Mouse (Mus musculus) heart, postnatal 0 days (tissue): ENCODE measurements around the gene Pcare. TPM values are rescaled to one million over a fixed set of nuclear protein-coding genes. Genes with fewer than 3 reads are reported as not detected.

Source experiments
- ATAC-seq: fragments of 200-750 bp; cut with Nextera tagmentation; 2 replicates; pipeline ENCODE4 v1.8.0; 2017; ENCODE audit warnings: low read depth, moderate number of reproducible peaks, moderate library complexity; ENCODE audit not compliant: insufficient read depth
- DNase-seq: peaks from one replicate; pipeline ENCODE4 v3.0.0-alpha.2; 2016; ENCODE audit warnings: low spot score
- H3K27ac ChIP-seq: fragments of 300-500 bp; sonication (generic); 2 replicates; pipeline ENCODE4 v1.5.1; 2014; ENCODE audit warnings: low read depth, mild to moderate bottlenecking
- H3K27me3 ChIP-seq: fragments of 300-500 bp; sonication (generic); 2 replicates; pipeline ENCODE4 v1.6.1; 2014; ENCODE audit warnings: low read length, mixed read lengths; ENCODE audit not compliant: control insufficient read depth, insufficient read depth
- H3K36me3 ChIP-seq: fragments of 300-500 bp; sonication (generic); replicated peaks from 2 replicates; pipeline ENCODE4 v1.6.1; 2014; ENCODE audit warnings: low read length, mixed read lengths; ENCODE audit not compliant: control insufficient read depth, insufficient read depth
- H3K4me1 ChIP-seq: fragments of 300-500 bp; sonication (generic); 2 replicates; pipeline ENCODE4 v1.6.1; 2014; ENCODE audit warnings: antibody characterized with exemption; ENCODE audit not compliant: control insufficient read depth, insufficient read depth
- H3K4me2 ChIP-seq: fragments of 300-500 bp; sonication (generic); 2 replicates; pipeline ENCODE4 v1.6.1; 2014; ENCODE audit warnings: low read depth, mild to moderate bottlenecking, low read length, moderate library complexity
- H3K4me3 ChIP-seq: fragments of 300-500 bp; sonication (generic); 2 replicates; pipeline ENCODE4 v1.5.1; 2014; ENCODE audit warnings: low read depth, low read length
- H3K9ac ChIP-seq: fragments of 300-500 bp; sonication (generic); replicated peaks from 2 replicates; pipeline ENCODE4 v1.6.1; 2014; ENCODE audit warnings: low read depth, low read length, mixed read lengths
- H3K9me3 ChIP-seq: fragments of 300-500 bp; sonication (generic); replicated peaks from 2 replicates; pipeline ENCODE4 v1.6.1; 2016; ENCODE audit warnings: low read length; ENCODE audit not compliant: control insufficient read depth
- CTCF ChIP-seq: IDR thresholded peaks from 2 replicates; pipeline ENCODE4 v1.5.1; 2016; ENCODE audit warnings: antibody characterized with exemption, control low read depth, low read depth
- EP300 ChIP-seq: IDR thresholded peaks from 2 replicates; pipeline ENCODE4 v1.6.1; 2016; ENCODE audit warnings: antibody characterized with exemption, low read depth
- WGBS: fragments of 180-500 bp; shearing (Covaris S2); extraction: QIAGEN DNeasy Blood & Tissue Kit; methylation state at CpG from one replicate; pipeline ENCODE4 v1.1.7; 2014; 5-methylcytosine and 5-hydroxymethylcytosine counted together
- polyA plus RNA-seq: library from polyadenylated mRNA; unstranded; fragments of >200 nt; fragmentation: Nextera tagmentation; extraction: Ambion mirVana; gene quantifications from 2 replicates; pipeline ENCODE4 v1.2.1, GENCODE M21; 2015
- total RNA-seq: library from RNA; depleted of rRNA; stranded (reverse); fragments of >200 nt; gene quantifications from 2 replicates; pipeline ENCODE4 v1.2.3, GENCODE M21; 2014; ENCODE audit warnings: low replicate concordance

The Pcare gene
- total and polyA plus RNA-seq, 2 experiments from 2014 or later = 0.03 TPM; not detected in 1

- Histone ChIP-seq H3K9me3 (0 out of 2 replicates have a peak, but pooled peaks cover 7% of the 10 kb centered on the region), H3K4me2 (no peak overlapping the region), H3K9ac (no peak overlapping the region), H3K27me3 (no peaks in the 10 kb centered on the region), H3K4me3 (no peak overlapping the region), H3K27ac (no peak overlapping the region), H3K4me1 (no peaks in the 10 kb centered on the region), H3K36me3 (no peaks in the 10 kb centered on the region)
- ATAC-seq = no peak
- no peak for DNase-seq
- TF ChIP-seq EP300 (no peak), CTCF (no peak)
- 67% methylated on average over 7 of the region's 7 CpGs for WGBS
Measured at GRCm38 (mm10) chr17:71760536-71760935, 7.8 kb upstream of the Pcare start.

- WGBS = 74% methylated on average over 9 of the region's 9 CpGs
- no peaks in the 10 kb centered on the region; the same call in 1 of the 2 replicates for H3K4me1 ChIP-seq
- H3K9me3 ChIP-seq = no peaks in the 10 kb centered on the region
- no peak overlapping the region for H3K4me3 ChIP-seq
- TF ChIP-seq CTCF (no peak), EP300 (no peak)
- no peaks in the 10 kb centered on the region for H3K27me3 ChIP-seq
- no peak overlapping the region for H3K9ac ChIP-seq
- no peaks in the 10 kb centered on the region for H3K36me3 ChIP-seq
- H3K27ac ChIP-seq = no peak overlapping the region
- ATAC-seq (no peak), DNase-seq (no peak)
- no peak overlapping the region for H3K4me2 ChIP-seq
Measured at GRCm38 (mm10) chr17:71749616-71750168, 3.0 kb downstream of the Pcare start.

- no peaks in the 10 kb centered on the region for H3K36me3 ChIP-seq
- no peak overlapping the region for H3K4me2 ChIP-seq
- H3K27me3 ChIP-seq = no peaks in the 10 kb centered on the region
- no peak overlapping the region for H3K9ac ChIP-seq
- DNase-seq (no peak), ATAC-seq (no peak)
- H3K4me1 ChIP-seq = no peaks in the 10 kb centered on the region
- H3K9me3 ChIP-seq = no peaks in the 10 kb centered on the region
- no peak overlapping the region for H3K4me3 ChIP-seq
- 84% methylated on average over 8 of the region's 8 CpGs for WGBS
- no peak overlapping the region for H3K27ac ChIP-seq
- TF ChIP-seq EP300 (no peak), CTCF (no peak)
Measured at GRCm38 (mm10) chr17:71747561-71747960, 5.1 kb downstream of the Pcare start.

GRCm38 (mm10) chr17:71746114-71746513 is 6.6 kb downstream of the Pcare start:
- no peaks in the 10 kb centered on the region for H3K9me3 ChIP-seq
- no peak for DNase-seq
- no peak overlapping the region for H3K4me2 ChIP-seq
- H3K27ac ChIP-seq = no peak overlapping the region
- H3K9ac ChIP-seq = no peak overlapping the region
- H3K36me3 ChIP-seq = no peaks in the 10 kb centered on the region
- no peak for ATAC-seq
- WGBS = 78% methylated on average over 9 of the region's 9 CpGs
- H3K27me3 ChIP-seq = no peaks in the 10 kb centered on the region
- no peak for TF ChIP-seq EP300
- TF ChIP-seq CTCF = no peak
- no peaks in the 10 kb centered on the region for H3K4me1 ChIP-seq
- no peak overlapping the region for H3K4me3 ChIP-seq

DNA sequence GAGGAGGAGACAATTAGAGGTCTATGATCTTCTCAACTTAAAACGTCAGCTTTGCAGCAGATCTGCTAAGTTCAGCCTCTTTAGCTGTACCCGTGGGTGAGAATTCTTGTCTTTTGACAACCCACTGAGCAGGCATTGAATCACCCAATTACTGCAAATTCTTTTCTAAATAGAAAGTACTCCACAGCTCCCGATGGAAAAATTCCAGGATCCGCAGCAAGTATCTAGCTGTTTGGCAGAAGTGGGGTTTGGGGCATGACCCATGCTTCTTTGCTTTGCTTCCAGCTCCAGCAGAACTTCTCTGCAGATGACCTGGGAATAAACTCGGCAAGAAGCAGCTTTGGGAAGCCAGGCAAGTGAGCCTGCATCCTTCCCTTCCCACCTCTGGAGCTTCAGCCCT is 9.8 kb downstream of the Pcare start:
- TF ChIP-seq EP300 (no peak), CTCF (no peak)
- no peak overlapping the region for H3K4me3 ChIP-seq
- H3K27me3 ChIP-seq = no peaks in the 10 kb centered on the region
- H3K4me2 ChIP-seq = no peak overlapping the region
- no peak overlapping the region for H3K27ac ChIP-seq
- WGBS = 31% methylated on average over 5 of the region's 5 CpGs
- no peaks in the 10 kb centered on the region for H3K9me3 ChIP-seq
- ATAC-seq (no peak), DNase-seq (no peak)
- H3K36me3 ChIP-seq = no peaks in the 10 kb centered on the region
- no peak overlapping the region for H3K9ac ChIP-seq
- H3K4me1 ChIP-seq = no peaks in the 10 kb centered on the region

GRCm38 (mm10) chr17:71742156-71742555 is 10.5 kb downstream of the Pcare start:
- ATAC-seq (no peak), DNase-seq (no peak)
- Histone ChIP-seq H3K36me3 (no peaks in the 10 kb centered on the region), H3K4me2 (no peak overlapping the region), H3K27ac (no peak overlapping the region), H3K27me3 (no peaks in the 10 kb centered on the region), H3K9me3 (no peaks in the 10 kb centered on the region), H3K4me3 (no peak overlapping the region), H3K4me1 (no peaks in the 10 kb centered on the region), H3K9ac (no peak overlapping the region)
- TF ChIP-seq EP300 (no peak), CTCF (no peak)
- 89% methylated on average over 3 of the region's 3 CpGs for WGBS
